Mouse (Mus musculus): Measurements from ENCODE around the gene Sh3gl3.

The Sh3gl3 gene

DNA sequence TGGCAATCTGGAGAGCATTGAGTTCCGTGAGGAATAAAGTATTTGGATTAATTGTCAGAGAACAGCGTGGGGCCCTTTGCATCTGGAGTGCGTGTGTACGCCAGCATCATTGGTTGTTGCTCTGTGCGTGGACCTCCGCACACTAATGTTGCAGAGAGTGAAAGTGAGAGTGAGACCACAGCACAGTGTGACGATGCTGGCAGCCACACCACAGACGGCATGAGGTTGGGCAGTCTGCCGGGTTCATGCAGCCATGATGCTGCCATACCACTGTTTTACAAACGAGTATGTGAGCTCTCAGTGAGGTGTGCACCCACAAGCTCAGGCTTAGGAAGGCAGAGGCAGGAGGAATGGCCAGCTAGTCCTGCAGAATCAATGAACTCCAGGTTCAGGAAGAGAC lies 120.4 kb downstream of the Sh3gl3 start:
- DNase-seq: peak; percentile 37 to 49

- no peak for DNase-seq
These were observed 121.0 kb downstream of the Sh3gl3 start for GRCm38 (mm10) chr7:82294611-82295010.

- DNase-seq: no peak
These were observed 134.8 kb downstream of the Sh3gl3 start for GRCm38 (mm10) chr7:82308398-82308797.

DNA sequence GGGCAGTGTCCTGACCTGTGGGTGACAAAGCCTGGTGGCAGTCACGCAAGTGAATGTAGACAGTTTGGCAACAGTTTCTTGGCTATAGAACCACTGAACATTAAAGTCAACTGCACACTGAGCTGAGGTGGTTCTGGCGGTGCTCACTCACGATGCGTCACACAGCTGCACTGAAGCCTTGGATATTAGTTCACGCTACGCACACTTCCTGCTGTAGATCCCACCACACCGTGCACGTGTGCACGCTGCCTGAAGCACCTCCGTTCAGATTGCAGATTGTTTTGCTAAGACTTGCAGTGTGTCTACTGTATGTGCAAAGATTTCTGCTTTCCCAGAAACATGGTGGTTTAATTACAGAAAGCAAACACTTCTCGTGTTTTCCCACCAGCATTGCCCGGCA lies 144.9 kb downstream of the Sh3gl3 start:
- DNase-seq: no peak

DNA sequence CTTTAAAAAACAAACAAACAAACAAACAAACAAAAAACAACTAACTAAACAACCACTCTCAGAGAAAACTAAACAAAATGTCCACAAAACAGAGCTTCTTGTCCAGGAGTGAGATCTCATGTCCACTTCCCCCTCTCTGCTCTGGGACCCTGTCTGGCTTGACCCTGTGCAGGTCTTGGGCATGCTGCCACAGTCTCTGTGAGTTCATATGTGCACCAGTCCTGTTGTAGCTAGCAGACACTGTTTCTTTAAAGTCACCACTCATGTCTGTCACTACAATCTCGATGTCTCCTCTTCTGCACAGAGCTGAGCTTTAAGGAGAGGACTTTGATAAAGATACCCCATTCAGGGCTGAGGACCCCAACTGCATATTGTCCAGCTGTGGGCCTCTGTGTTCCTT lies 153.0 kb downstream of the Sh3gl3 start:
- no peak for DNase-seq

- DNase-seq: no peak
These were observed 153.6 kb downstream of the Sh3gl3 start for GRCm38 (mm10) chr7:82327201-82327600.

- no peak for DNase-seq
These were observed 154.2 kb downstream of the Sh3gl3 start for GRCm38 (mm10) chr7:82327881-82328280.

DNA sequence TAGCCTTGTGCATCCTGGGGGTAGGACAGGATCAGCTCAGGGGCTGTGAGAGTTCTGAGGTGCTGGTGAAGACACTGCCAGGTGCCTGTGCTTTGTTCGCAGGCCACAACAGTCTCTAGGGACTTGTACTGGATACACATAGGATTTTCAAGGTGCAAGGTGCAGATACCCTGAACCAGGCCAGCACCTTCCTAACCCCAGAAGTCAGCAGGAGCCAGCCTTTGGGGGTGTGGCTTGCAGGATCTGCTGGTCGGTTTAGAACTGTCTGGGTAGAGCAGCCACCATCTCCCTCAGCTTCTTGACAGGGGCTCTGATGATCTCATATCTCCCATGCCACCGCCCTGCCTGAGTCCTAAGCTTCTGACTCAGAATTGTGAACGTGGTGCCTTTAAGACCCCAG lies 156.2 kb downstream of the Sh3gl3 start:
- no peak for DNase-seq

GRCm38 (mm10) chr7:82330860-82331259 lies 157.2 kb downstream of the Sh3gl3 start:
- no peak for DNase-seq

GRCm38 (mm10) chr7:82334000-82334399 lies 160.4 kb downstream of the Sh3gl3 start:
- no peak for DNase-seq

DNA sequence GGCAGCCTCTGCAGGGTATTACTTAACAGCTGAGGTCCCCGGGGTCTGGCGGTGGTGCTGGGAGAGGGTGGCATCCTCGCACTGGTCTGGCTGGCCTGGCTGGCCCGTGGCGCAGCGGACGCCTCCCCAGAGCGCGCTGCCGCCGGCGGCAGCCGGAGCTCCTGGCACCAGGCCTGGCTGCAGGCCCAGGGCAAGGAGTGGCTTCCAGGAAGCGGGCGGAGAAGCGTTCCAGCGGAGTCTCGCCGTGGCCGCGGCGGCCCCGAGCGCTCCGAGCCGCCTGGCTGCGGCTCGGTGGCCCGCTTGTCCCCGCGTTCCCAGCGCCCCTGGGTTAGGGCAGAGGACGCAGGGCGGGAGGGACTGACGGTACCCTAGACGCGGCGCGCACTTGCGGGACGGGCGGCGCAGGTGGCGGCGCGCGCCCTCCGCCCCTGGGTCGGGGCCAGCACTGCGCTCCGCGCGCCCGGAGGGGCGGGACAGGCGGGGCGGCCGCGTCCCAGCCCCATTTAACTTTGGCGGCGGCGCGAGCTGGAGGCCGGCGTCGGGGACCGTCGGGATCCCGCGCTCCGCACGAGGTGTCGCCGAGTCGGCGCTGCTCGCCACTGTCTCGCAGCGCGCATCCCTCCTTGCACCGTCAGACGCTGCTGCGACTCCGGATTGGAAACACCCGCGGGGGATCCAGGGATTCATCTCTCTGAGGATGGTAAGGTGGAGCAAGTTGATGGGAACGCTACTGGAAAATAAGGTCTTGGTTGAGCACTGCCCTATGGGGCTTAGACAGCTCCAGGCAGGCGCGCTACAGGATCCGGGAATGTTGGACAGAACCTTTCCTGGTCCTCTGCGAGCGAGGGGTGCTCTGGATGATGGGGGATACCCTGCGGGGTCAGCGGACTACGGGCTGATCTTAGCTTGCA lies 161.8 kb downstream of the Sh3gl3 start, which contains the start of gene Adamtsl3:
Adamtsl3 (plus strand) TSS at position 484 of the 911 bp plus-strand sequence.
- DNase-seq: peak; percentile 57 to 76

GRCm38 (mm10) chr7:82336132-82336531 lies 162.5 kb downstream of the Sh3gl3 start:
- DNase-seq: peak; percentile 16 to 25

DNA sequence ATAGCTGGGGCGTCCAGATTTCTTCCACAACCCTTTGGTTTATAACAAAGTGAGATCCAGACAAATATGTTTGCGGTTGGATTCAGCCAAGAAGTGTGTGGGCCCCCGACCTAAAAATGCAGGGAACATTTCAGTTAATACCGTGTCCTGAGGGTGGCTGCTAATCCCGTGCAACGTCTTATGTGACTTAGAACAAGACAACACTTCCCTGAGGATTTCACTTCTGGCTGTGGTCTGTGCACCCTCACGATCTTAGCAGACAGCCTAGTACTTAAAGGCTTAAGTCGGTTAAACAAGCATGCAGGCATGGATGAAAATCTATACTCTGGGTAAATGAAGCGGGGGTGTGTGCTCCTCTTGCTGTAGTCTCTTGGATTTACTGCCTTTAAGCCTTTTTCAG lies 164.5 kb downstream of the Sh3gl3 start:
- DNase-seq: no peak

- DNase-seq: no peak
These were observed 164.9 kb downstream of the Sh3gl3 start for GRCm38 (mm10) chr7:82338532-82338931.

GRCm38 (mm10) chr7:82339214-82339613 lies 165.6 kb downstream of the Sh3gl3 start:
- peak in 1 of 2 experiments; percentile 16 for DNase-seq

GRCm38 (mm10) chr7:82341476-82341875 lies 167.8 kb downstream of the Sh3gl3 start:
- DNase-seq: no peak

DNA sequence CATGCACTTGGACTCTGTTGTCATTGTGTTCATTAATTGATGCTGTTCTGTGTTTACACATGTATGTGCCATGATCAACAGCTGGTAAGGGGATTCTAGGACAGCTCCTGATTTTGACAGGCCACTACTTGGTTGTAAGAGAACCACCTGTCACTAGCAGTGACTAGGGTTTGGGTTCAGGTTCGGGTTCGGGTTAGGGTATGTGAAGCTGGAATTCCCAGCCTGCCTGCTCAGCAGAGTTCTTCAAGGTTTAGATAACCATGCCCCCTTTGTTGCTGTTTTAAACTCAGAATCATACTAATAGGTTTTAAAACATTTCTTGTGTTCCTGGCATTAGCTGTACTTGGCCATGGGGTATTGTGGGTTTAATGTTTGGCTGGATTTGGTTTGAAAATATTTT lies 173.1 kb downstream of the Sh3gl3 start:
- no peak for DNase-seq

DNA sequence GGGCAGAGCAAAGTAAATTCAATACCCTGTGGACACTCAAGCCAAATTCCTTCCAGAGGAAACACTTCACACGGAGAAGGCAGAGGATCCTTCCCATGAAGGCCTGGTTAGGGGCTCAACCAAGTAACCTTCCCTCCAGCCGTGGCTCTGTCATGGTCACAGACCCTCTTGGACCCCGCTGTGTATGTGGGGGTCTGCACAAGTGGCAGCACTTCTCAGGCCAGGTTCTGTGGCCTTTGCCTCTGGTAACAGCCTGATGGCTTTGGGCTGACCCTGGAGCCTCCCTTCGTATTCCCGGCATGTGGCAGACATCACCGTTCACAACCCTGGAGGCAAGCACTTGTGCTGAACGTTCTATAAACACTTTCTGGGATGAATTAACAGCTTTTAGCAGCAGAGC lies 176.2 kb downstream of the Sh3gl3 start:
- DNase-seq: no peak

- no peak for DNase-seq
These were observed 176.8 kb downstream of the Sh3gl3 start for GRCm38 (mm10) chr7:82350421-82350820.
